27 mouse cellular contexts compared by ENCODE assay signal in genomic region chr16:18034286-18034685, GRCm38 (mm10). TPM values are rescaled to one million over a fixed set of nuclear protein-coding genes. Genes with fewer than 3 reads are reported as not detected.
DNase-seq lines count a peak whose midpoint lies in the region; TF ChIP-seq lines count a peak whose summit lies in the region.
"Had no signal": no experiment of that assay in that cellular context is flagged by ENCODE, and none has a peak within 500 bp of the region (broad histone marks: within the 10 kb centered on the region; RNA-seq: fewer than 3 reads in every experiment).

No protein-coding gene starts in this region.

- H3K27me3 ChIP-seq in kidney, adult 2 months (replicated peaks; ENCODE audit: control insufficient read depth, insufficient read depth, low read length) = no peaks in the 10 kb centered on the region
- H3K27me3 ChIP-seq: hindbrain, embryonic 15.5 days had no signal

- no peaks in the 10 kb centered on the region for H3K36me3 ChIP-seq in kidney, adult 2 months (ENCODE audit: control insufficient read depth, insufficient read depth, low read length)
- H3K36me3 ChIP-seq: forebrain, embryonic 10.5 days; heart, embryonic 13.5 days; hindbrain, embryonic 12.5 days; hindbrain, embryonic 15.5 days had no signal

- H3K27ac ChIP-seq in gastrocnemius, adult 2 months = no peak overlapping the region
- H3K27ac ChIP-seq in kidney, adult 2 months (ENCODE audit: insufficient read depth, low read depth, low read length) = no peak overlapping the region
- H3K27ac ChIP-seq: forebrain, embryonic 10.5 days; forebrain, embryonic 13.5 days; heart, embryonic 13.5 days; hindbrain, embryonic 12.5 days; hindbrain, embryonic 15.5 days had no signal

- no peak for TF ChIP-seq CTCF in gastrocnemius, adult 2 months (IDR thresholded peaks at IDR 0.05)
- no peak for TF ChIP-seq CTCF in kidney, adult 2 months (conservative IDR thresholded peaks at IDR 0.05; ENCODE audit: insufficient read depth, insufficient read length, low read depth, low read length)

- 0 out of 2 replicates have a peak, but pooled peaks cover 2% of the 10 kb centered on the region for H3K4me1 ChIP-seq in kidney, adult 2 months (ENCODE audit: control insufficient read depth, insufficient read depth, low read length)
- H3K4me1 ChIP-seq: forebrain, embryonic 10.5 days; forebrain, embryonic 13.5 days; heart, embryonic 13.5 days; hindbrain, embryonic 12.5 days; hindbrain, embryonic 15.5 days had no signal

- WGBS in kidney, adult 2 months = 60% methylated on average over 4 of the region's 4 CpGs

- peak; percentile 34 to 36 for DNase-seq in cerebellum, postnatal 10 days
- no peak for DNase-seq in cerebellum, adult 8-10 months
- DNase-seq in gastrocnemius, adult 2 months = peak; percentile 77
- peak; percentile 43 for DNase-seq in gastrocnemius, postnatal 14 days
- peak; percentile 27 for DNase-seq in skeletal muscle tissue, adult 2 months (ENCODE audit: low read depth, low spot score)
- DNase-seq in kidney, adult 2 months = no peak
- DNase-seq in thymus, postnatal 10 days (ENCODE audit: low spot score in 2 of 2) = no peak
- DNase-seq: adrenal gland, postnatal 14 days; cerebellum, adult 11 months; cerebellum, adult 2 months; cerebellum, postnatal 14 days; heart, adult 18-20 months; kidney, adult 11 months had no signal

- no peak overlapping the region for H3K4me3 ChIP-seq in gastrocnemius, adult 2 months
- no peak overlapping the region for H3K4me3 ChIP-seq in kidney, adult 2 months (ENCODE audit: insufficient read depth, low read depth, low read length)
- H3K4me3 ChIP-seq: forebrain, embryonic 10.5 days; forebrain, embryonic 13.5 days; heart, embryonic 13.5 days; hindbrain, embryonic 12.5 days; hindbrain, embryonic 15.5 days had no signal

- intact Hi-C loops in gastrocnemius, adult 2 months (cut with DNase I) = no loop called here
- intact Hi-C loops in gastrocnemius, postnatal 14 days (cut with DNase I; ENCODE audit: low total_unique reads) = no loop called here

- no peak for TF ChIP-seq POLR2A in kidney, adult 2 months (IDR thresholded peaks at IDR 0.05; ENCODE audit: low read depth, low read length)

RNA-seq across cellular contexts. Expression of gene Dgcr6, which starts 18.4 kb away (rescaled TPM):
- 10 to 100 TPM; 45.5 to 46.2 TPM for total RNA-seq in gastrocnemius, adult 2 months (2021)
- 10 to 100 TPM; 26.6 to 28.5 TPM for total RNA-seq in gastrocnemius, postnatal 14 days (2021)
- 135 and 142 TPM in 2 replicates for polyA plus RNA-seq in kidney, adult 2 months (2012; rRNA removed)

RNA-seq across cellular contexts. Expression of gene Vpreb2, which starts 54.1 kb away (rescaled TPM):
- not detected for total RNA-seq in gastrocnemius, adult 2 months (2021)
- total RNA-seq in gastrocnemius, postnatal 14 days (2021) = under 1 TPM in 1 of 2 experiments, not detected in 1; 0.38 TPM
- not detected in 2 replicates for polyA plus RNA-seq in kidney, adult 2 months (2012; rRNA removed)
- total RNA-seq: adrenal gland, postnatal 14 days; adrenal gland, postnatal 4 days; ES-E14; heart, adult 18-20 months; heart, postnatal 25 days had no signal
- polyA plus RNA-seq: cerebellum, adult 2 months; embryonic facial prominence, embryonic 11.5 days; embryonic facial prominence, embryonic 14.5 days; forebrain, embryonic 10.5 days; forebrain, embryonic 13.5 days; forebrain, embryonic 16.5 days; gonadal fat pad, adult 2 months; heart, embryonic 13.5 days; heart, embryonic 16.5 days; hindbrain, embryonic 12.5 days; hindbrain, embryonic 15.5 days; intestine, embryonic 14.5 days had no signal

RNA-seq across cellular contexts. Expression of gene Prodh, which starts 55.7 kb away (rescaled TPM):
- 10 to 100 TPM; 11.0 to 18.9 TPM for total RNA-seq in gastrocnemius, adult 2 months (2021)
- total RNA-seq in gastrocnemius, postnatal 14 days (2021) = 10 to 100 TPM in 1 of 2 experiments, 1 to 10 TPM in 1; 2.7 to 11.8 TPM
- polyA plus RNA-seq in kidney, adult 2 months (2012; rRNA removed) = 397 and 415 TPM in 2 replicates

Comparison
In these comparisons a context has a peak if more than half of its experiments do, and no peak if none do; other contexts are left out.
1. DNase-seq: peak in cerebellum, postnatal 10 days (2 of 2), gastrocnemius, adult 2 months (single experiment), gastrocnemius, postnatal 14 days (single experiment) and skeletal muscle tissue, adult 2 months (single experiment); none in cerebellum, adult 8-10 months (single experiment), kidney, adult 2 months (single experiment) and thymus, postnatal 10 days (0 of 2).